Mouse (Mus musculus) adrenal gland, postnatal 14 days (tissue): ENCODE results near the gene Mmp28. TPM values are rescaled to one million over a fixed set of nuclear protein-coding genes. Genes with fewer than 3 reads are reported as not detected.

Source experiments
- DNase-seq: peaks from one replicate; pipeline ENCODE4 v3.0.0; 2021; ENCODE audit warnings: mixed read lengths
- long read RNA-seq, 2 experiments: library from polyadenylated mRNA; stranded (forward); transcript quantifications; one replicate each; pipeline ENCODE4 v2.0.0; 2021
- total RNA-seq: library from RNA; stranded (reverse); gene quantifications from 2 replicates; pipeline ENCODE4 v1.2.3, GENCODE M21; 2021

Mmp28 gene
- total RNA-seq: 7.4 and 8.3 TPM in 2 replicates
- long read RNA-seq, experiment 1, partial matches to known transcripts: 1 of 2 reads
- long read RNA-seq, experiment 1, other reads (novel, unspliced or antisense): 1 of 2 reads
- long read RNA-seq, experiment 2: 0 reads

GRCm38 (mm10) chr11:83462711-83463244 is at the start of gene Mmp28:
Mmp28 (minus strand) TSS chr11:83463071.
- DNase-seq: peak; percentile 89

GRCm38 (mm10) chr11:83509521-83509920 is 46.6 kb upstream of the Mmp28 start:
- DNase-seq: peak; percentile 17

- DNase-seq: no peak
Observed at GRCm38 (mm10) chr11:83504308-83504707, 41.4 kb upstream of the Mmp28 start.

GRCm38 (mm10) chr11:83495571-83495970 is 32.7 kb upstream of the Mmp28 start:
- DNase-seq: no peak

GRCm38 (mm10) chr11:83491488-83491887 is 28.6 kb upstream of the Mmp28 start:
- no peak for DNase-seq

GRCm38 (mm10) chr11:83473235-83474016 is 10.6 kb upstream of the Mmp28 start:
- peak; percentile 43 for DNase-seq

- DNase-seq: peak; percentile 99
Observed at GRCm38 (mm10) chr11:83472324-83473234, 9.7 kb upstream of the Mmp28 start, which contains the start of gene Taf15. Taf15 (plus strand) TSS chr11:83473086.

GRCm38 (mm10) chr11:83471766-83472165 is 8.9 kb upstream of the Mmp28 start:
- DNase-seq: no peak

- DNase-seq: no peak
Observed at GRCm38 (mm10) chr11:83468765-83469164, 5.9 kb upstream of the Mmp28 start.

GRCm38 (mm10) chr11:83467120-83467652 is 4.3 kb upstream of the Mmp28 start:
- peak; percentile 83 for DNase-seq

- DNase-seq: peak; percentile 79
Observed at GRCm38 (mm10) chr11:83465976-83466375, 3.1 kb upstream of the Mmp28 start.

- DNase-seq: no peak
Observed at GRCm38 (mm10) chr11:83461462-83462027, 1.3 kb downstream of the Mmp28 start.

- peak; percentile 50 for DNase-seq
Observed at GRCm38 (mm10) chr11:83457912-83458601, 4.8 kb downstream of the Mmp28 start.

- no peak for DNase-seq
Observed at GRCm38 (mm10) chr11:83457257-83457656, 5.6 kb downstream of the Mmp28 start.

GRCm38 (mm10) chr11:83455608-83456007 is 7.3 kb downstream of the Mmp28 start:
- peak; percentile 67 for DNase-seq

GRCm38 (mm10) chr11:83454548-83454947 is 8.3 kb downstream of the Mmp28 start:
- DNase-seq: peak; percentile 61

GRCm38 (mm10) chr11:83451281-83451680 is 11.6 kb downstream of the Mmp28 start:
- no peak for DNase-seq

GRCm38 (mm10) chr11:83450550-83450949 is 12.3 kb downstream of the Mmp28 start:
- DNase-seq: no peak

GRCm38 (mm10) chr11:83449298-83449697 is 13.6 kb downstream of the Mmp28 start:
- peak; percentile 57 for DNase-seq

- DNase-seq: peak; percentile 64
Observed at GRCm38 (mm10) chr11:83448927-83449236, 14.0 kb downstream of the Mmp28 start.
